Mouse (Mus musculus): ENCODE results near the gene Fahd1.

DNA sequence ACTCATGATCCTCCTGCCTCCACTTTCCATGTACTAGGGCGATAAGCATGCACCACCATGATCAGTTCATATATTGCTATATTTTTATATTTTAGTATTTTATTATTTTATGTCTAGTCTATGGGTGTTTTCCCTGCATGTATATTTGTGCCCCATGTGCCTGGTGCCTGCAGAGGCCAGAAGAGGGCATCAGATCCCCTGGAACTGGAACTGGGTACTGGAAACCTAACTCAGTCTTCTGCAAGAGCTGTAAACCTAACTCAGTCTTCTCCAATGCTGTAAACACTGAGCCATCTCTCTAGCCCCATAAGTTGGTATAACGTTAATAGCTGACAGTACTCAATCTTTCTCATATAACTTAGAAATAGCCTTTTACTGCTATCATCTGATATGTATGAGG, 7.5 kb downstream of the Fahd1 start:
- TF ChIP-seq CTCF (IDR thresholded peaks at IDR 0.05) (peak; percentile 44), EP300 (IDR thresholded peaks at IDR 0.05) (no peak)
